Comparison of ENCODE assay signal across 9 mouse cellular contexts in genomic region chr5:66747761-66748430, GRCm38 (mm10). TPM values are rescaled to one million over a fixed set of nuclear protein-coding genes. Genes with fewer than 3 reads are reported as not detected.
DNase-seq lines count a peak whose midpoint lies in the region; ATAC-seq lines count a peak whose summit lies in the region.
"Had no signal": no experiment of that assay in that cellular context is flagged by ENCODE, and none has a peak within 500 bp of the region (broad histone marks: within the 10 kb centered on the region; RNA-seq: fewer than 3 reads in every experiment).

No protein-coding gene starts in this region.

- WGBS in forebrain, embryonic 13.5 days, result 7% methylated on average over 10 of the region's 10 CpGs
- 6% methylated on average over 10 of the region's 10 CpGs for WGBS in hindbrain, embryonic 14.5 days
- 7% methylated on average over 10 of the region's 10 CpGs for WGBS in midbrain, embryonic 15.5 days

- 0 out of 2 replicates have a peak overlapping the region, but pooled peaks have one; percentile 0 for H3K4me3 ChIP-seq in forebrain, embryonic 13.5 days
- peak overlapping the region; percentile 52 for H3K4me3 ChIP-seq in hindbrain, embryonic 14.5 days (replicated peaks; ENCODE audit: low read length)
- H3K4me3 ChIP-seq in midbrain, embryonic 15.5 days, result peak overlapping the region; percentile 26

- no peaks in the 10 kb centered on the region for H3K9me3 ChIP-seq in forebrain, embryonic 13.5 days (replicated peaks)
- H3K9me3 ChIP-seq in hindbrain, embryonic 14.5 days (ENCODE audit: control insufficient read depth, low read length), result no peaks in the 10 kb centered on the region
- no peaks in the 10 kb centered on the region for H3K9me3 ChIP-seq in midbrain, embryonic 15.5 days

- peak overlapping the region; percentile 87 for H3K4me2 ChIP-seq in forebrain, embryonic 13.5 days
- peak overlapping the region; percentile 72 for H3K4me2 ChIP-seq in hindbrain, embryonic 14.5 days (replicated peaks)
- peak overlapping the region; percentile 80 for H3K4me2 ChIP-seq in midbrain, embryonic 15.5 days

- DNase-seq in cerebellum, postnatal 14 days, result peak; percentile 21 to 40
- DNase-seq in cerebellum, adult 8-10 months, result no peak
- DNase-seq in hindbrain, embryonic 14.5 days (ENCODE audit: low spot score), result no peak
- DNase-seq in spleen, postnatal 4 days (ENCODE audit: low spot score in 2 of 2), result no peak
- DNase-seq in cerebellum, postnatal 36 days, result no peak
- no peak for DNase-seq in frontal cortex, postnatal 25 days (ENCODE audit: low spot score in 2 of 2)

- H3K4me1 ChIP-seq in forebrain, embryonic 13.5 days, result peaks cover 53% of the 10 kb centered on the region
- H3K4me1 ChIP-seq in hindbrain, embryonic 14.5 days (replicated peaks; ENCODE audit: control insufficient read depth, insufficient read depth, low read length), result peaks cover 34% of the 10 kb centered on the region
- H3K4me1 ChIP-seq in midbrain, embryonic 15.5 days, result peaks cover 40% of the 10 kb centered on the region

- H3K9ac ChIP-seq in forebrain, embryonic 13.5 days, result no peak overlapping the region
- H3K9ac ChIP-seq in hindbrain, embryonic 14.5 days, result peak overlapping the region; percentile 74
- H3K9ac ChIP-seq in midbrain, embryonic 15.5 days, result 0 out of 2 replicates have a peak overlapping the region, but pooled peaks have one; percentile 7
- H3K9ac ChIP-seq: liver, embryonic 14.5 days had no signal

- peak overlapping the region; percentile 60 for H3K27ac ChIP-seq in forebrain, embryonic 13.5 days
- H3K27ac ChIP-seq in hindbrain, embryonic 14.5 days, result peak overlapping the region; percentile 63
- peak overlapping the region; percentile 39; the same call in 1 of the 2 replicates for H3K27ac ChIP-seq in midbrain, embryonic 15.5 days
- H3K27ac ChIP-seq: liver, embryonic 14.5 days had no signal

- H3K27me3 ChIP-seq in forebrain, embryonic 13.5 days, result peaks cover 6% of the 10 kb centered on the region; the same call in 1 of the 2 replicates
- H3K27me3 ChIP-seq in hindbrain, embryonic 14.5 days (ENCODE audit: control insufficient read depth, insufficient read depth, low read length), result no peaks in the 10 kb centered on the region
- no peaks in the 10 kb centered on the region for H3K27me3 ChIP-seq in midbrain, embryonic 15.5 days (replicated peaks)

- ATAC-seq in forebrain, embryonic 13.5 days, result peak; percentile 28; the same call in 1 of the 2 replicates
- ATAC-seq in hindbrain, embryonic 14.5 days (ENCODE audit: low FRiP score), result no peak
- ATAC-seq in midbrain, embryonic 15.5 days (replicated peaks), result no peak

- no peaks in the 10 kb centered on the region for H3K36me3 ChIP-seq in forebrain, embryonic 13.5 days (ENCODE audit: poor library complexity, severe bottlenecking)
- H3K36me3 ChIP-seq in hindbrain, embryonic 14.5 days (replicated peaks; ENCODE audit: control insufficient read depth, insufficient read depth), result no peaks in the 10 kb centered on the region
- no peaks in the 10 kb centered on the region for H3K36me3 ChIP-seq in midbrain, embryonic 15.5 days (replicated peaks)

RNA-seq across cellular contexts. Expression of gene Limch1, which starts 2.3 kb away (rescaled TPM):
- polyA plus RNA-seq in forebrain, embryonic 13.5 days (2015; fragmentation: Nextera tagmentation; extraction: Ambion mirVana), result 48.4 and 48.7 TPM in 2 replicates
- polyA plus RNA-seq in hindbrain, embryonic 14.5 days (2014; fragmentation: Nextera tagmentation; extraction: Ambion mirVana), result 58.6 and 60.1 TPM in 2 replicates
- 47.6 and 51.1 TPM in 2 replicates for polyA plus RNA-seq in midbrain, embryonic 15.5 days (2015; fragmentation: Nextera tagmentation; extraction: Ambion mirVana)

Comparison
In these comparisons a context has a peak if more than half of its experiments do, and no peak if none do; other contexts are left out.
1. DNase-seq: peak in cerebellum, postnatal 14 days (2 of 2); none in cerebellum, adult 8-10 months (single experiment), hindbrain, embryonic 14.5 days (single experiment), spleen, postnatal 4 days (0 of 2), cerebellum, postnatal 36 days (0 of 2) and frontal cortex, postnatal 25 days (0 of 2).
2. H3K4me3 ChIP-seq: peak in every context shown above with its lines; median percentile 52 in hindbrain, embryonic 14.5 days; 26 in midbrain, embryonic 15.5 days; 0 in forebrain, embryonic 13.5 days.
3. Peak in every context shown above with its lines, with median percentiles within 50 percentile points of each other: H3K27ac ChIP-seq and H3K4me2 ChIP-seq.